Mouse (Mus musculus) layer of hippocampus, adult 9-10 months (tissue): Measurements from ENCODE around the gene Wasf3.
"Not testable (repeated sequence)": the region's sequence is repeated elsewhere in the genome, so short reads cannot be mapped to it uniquely, and the experiment has no call there.

ENCODE experiments used
- DNase-seq: peaks from one replicate; pipeline ENCODE4 v3.0.0; 2022; ENCODE audit warnings: low spot score

Gene Wasf3

DNA sequence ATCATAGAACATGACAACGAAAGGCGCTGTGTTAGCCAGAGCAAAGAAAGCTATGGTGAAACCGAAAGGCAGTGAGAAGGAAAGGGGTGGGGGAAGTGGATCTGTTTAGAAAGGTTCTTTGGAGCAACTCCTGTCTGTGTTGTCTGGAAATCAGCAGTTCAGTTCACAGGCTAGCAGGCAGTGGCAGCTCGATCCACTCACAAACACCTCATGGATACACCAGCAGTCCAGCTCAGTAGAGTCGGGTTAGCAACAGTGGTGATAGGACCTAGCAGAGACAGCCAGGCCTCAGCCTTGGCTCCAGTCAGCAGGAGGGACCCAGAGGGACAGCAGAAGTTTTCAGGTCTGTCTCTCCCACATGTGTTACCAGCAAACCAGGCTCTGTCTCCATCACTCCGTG lies 16.2 kb downstream of the Wasf3 start:
- not testable (repeated sequence) for DNase-seq

DNA sequence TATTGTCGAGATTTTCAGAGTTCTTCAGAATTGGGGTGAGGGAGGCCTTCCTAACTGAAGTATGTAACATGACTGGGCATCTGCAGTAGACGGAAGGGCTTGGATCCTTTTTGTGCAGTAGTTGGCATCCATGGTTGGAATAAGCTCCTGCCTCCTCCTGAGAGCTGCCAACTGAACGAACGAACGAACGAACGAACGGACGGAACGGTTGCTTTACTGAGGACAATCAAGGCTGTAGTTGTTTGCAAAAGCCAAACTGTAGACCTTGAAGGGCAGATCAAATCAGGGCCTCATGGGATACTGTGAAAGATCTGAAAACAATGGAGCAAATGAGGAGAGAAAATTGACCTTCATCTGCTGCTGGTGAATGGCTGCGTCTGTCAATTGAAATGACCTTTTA lies 17.5 kb downstream of the Wasf3 start:
- no peak for DNase-seq

DNA sequence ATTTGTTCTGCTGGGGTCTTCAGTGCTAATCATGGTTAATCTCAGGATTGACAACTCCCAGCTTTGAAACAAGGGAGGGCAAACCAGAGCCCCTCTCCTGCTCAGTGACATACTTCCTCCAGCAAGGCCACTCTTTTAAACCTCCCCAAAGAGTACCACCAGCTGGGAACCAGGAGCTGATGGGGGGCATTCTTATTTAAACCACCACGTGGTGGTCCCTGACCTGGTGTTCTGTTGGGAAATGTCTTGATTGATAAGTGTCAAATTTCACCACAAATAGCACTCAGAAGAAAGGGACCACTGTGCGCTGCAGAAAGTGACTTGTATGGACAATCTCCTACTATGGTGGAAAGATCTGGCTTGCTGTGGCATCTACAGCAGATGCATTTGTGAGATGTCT lies 19.1 kb downstream of the Wasf3 start:
- DNase-seq = no peak

DNA sequence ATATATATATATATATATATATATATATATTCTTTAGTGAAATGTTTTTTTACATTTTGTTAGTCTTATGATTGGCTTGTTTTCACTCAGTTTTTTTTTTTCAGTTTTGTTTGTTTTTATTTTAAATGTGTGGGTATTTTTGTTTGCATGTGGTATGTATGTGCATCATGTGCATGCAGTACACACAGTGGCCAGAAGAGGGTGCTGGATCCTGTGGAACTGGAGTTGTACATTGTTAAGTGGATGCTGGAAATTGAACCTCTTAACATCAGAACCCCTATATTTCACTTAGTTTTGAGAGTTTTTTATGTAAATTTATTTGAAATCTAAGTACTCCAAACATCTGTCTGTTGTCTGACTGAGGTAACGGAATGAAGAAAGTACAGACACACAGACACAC lies 21.3 kb downstream of the Wasf3 start:
- no peak for DNase-seq

DNA sequence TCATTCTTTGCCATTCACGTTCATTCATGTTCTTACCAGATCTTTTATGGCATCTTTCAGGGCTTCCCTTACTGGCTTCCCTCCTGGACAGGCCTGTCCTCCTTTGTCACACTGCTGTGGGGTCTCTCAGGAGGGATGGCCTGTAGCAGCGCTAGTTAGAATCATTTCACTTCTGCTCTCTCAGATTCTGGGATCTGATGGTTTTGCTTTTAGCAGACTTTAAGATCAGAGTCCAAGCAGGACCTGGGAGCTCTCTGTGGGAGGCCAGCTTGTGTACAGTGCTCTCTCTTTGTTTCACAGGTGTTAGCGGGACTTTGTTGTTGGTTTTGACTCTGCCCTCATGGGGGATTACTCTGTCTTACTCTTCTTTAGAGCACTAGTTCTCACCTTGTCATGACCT lies 23.0 kb downstream of the Wasf3 start:
- no peak for DNase-seq

DNA sequence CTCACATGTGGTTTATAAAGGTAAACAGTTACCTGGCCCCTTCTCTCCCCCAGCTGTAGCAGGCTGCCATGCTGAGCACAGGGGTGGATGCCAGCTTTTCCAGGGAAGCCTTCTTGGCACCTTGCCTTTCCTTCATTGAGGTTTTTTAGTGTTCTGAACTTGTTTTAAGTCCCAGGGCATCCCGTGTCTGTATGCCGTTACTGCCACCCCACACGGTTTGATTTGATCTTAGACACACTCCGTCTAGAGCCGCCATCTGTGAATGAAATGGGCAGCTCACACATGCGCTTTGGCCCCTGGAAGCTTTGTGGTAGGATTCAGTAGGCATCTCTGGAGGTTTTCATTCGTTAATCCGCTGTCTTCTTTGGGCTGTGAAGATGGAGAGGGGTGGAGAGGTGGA lies 23.8 kb downstream of the Wasf3 start:
- no peak for DNase-seq

DNA sequence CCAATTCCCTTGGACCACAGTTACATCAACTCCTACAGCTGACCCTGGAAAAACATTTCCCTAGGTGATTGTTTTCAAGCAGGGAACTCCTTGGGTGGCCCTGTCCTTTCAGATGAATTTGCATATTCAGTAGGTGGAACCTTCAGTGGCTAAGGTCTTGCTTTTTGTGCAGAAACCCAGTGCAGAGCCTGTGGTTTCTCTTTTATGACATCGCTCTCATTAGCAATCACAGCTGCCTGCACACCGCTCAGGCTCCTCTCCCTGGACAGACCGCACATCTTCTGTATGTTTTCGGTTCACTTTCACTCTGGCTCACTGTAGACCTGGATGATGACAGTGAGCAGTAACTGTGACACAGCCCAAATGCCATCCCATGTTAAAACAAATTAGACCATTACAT lies 26.0 kb downstream of the Wasf3 start:
- DNase-seq = no peak

DNA sequence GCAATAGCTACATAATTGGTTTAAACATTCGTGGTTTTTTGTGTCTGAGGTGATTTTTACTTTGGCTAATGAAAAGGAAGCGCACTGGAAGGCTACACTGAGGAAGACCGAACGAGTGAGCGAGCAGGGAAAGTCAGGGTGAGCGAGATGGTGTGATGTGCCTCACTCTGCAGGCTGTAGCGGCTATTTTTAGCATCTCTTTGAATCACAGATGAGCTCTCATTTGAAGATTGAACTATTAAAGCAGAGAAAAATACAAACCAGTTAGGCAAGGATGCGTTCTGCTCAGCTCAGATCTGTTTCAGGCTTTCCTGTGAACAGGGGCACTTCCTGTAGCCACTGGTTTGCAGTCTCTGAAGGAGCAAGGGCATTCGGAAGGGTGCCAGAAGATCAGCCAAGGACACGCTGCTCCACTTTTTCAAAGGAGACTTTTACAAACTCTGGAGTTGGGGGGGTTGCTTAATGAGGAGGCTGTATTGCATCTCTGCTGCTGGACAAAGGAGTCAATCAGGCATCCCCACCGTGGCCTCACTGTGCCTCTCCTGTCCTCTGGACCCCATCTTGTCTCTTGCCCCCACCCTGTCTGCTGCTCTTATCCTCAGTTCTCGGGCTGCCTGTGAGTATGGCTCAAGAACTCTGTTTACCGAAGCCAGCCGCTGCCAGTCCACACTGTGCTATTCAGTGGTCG lies 28.1 kb downstream of the Wasf3 start:
- DNase-seq = no peak

DNA sequence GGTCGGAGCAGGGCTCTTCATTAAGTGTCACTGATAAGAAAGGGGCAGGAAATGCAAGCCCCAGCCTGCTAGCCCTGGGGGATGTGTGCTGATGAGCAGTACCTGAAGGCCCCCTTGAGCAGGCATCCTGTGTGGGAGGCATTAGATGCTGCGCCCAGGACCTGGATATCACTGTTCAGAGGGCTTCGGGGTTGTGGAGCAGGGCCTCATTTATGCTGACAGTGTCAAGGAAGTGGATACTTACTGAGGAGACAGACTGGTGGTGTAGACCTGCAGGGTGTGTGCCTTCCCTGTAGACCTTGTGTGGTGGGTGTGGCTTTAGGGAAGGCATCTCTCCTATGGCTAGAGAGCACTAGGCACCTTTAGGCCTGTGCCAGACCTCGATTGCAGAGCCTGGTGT lies 29.8 kb downstream of the Wasf3 start:
- DNase-seq = no peak

DNA sequence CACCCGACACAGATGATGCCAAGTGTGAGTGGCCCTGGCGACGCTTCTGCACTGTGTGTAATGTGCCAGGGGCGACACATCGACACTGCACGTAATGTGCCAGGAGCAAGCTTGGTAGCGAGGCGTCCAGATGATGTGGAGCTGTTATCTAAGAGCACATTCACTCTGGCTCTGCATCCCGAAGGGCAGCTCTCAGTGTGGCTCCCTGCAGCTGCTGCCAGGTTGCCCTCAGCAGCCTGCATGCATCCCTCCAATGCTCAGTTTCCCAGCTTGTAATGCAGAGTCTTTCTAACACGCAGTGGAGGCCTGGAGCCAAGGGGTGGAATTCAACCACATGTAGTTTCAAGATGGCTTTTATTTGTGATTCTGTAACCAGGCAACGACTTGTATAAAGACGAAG lies 30.4 kb downstream of the Wasf3 start:
- peak; percentile 58 for DNase-seq

DNA sequence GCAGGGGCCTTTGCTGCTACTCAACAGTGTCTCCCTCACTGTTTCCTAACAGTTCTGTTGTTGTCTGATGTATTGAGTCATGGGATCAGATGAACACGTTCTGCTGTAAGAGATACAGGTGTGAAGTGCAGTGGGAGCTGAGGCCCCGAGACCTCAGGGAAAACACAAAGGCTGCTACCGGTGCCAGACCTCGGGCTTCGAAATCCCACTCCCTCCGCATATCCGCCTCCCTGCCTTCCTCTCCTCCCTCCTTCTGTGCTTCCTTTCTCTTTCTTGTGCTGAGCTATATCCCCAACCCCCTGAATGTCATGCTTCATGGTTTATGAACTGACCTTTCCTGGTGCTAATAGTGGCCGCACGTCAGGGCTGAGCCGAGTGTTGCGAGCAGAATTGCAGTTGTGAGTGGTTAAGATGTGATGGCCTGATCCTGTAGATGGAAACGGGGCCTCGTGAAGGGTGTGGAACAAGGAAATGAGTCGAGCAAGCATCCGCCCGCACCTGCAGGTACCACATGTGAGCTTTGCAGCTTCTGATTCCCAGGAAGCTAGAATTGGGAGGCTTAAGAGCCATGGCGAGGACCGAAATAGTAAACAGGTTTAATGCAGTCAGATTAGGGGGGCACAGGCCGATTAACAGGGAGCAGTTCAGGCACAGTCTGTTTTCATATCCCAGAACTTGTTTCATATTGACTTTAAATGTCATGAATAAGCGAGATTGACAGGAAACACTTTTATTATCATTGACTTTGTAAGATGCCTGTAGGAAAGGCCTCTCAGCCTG lies 31.7 kb downstream of the Wasf3 start:
- DNase-seq = no peak

DNA sequence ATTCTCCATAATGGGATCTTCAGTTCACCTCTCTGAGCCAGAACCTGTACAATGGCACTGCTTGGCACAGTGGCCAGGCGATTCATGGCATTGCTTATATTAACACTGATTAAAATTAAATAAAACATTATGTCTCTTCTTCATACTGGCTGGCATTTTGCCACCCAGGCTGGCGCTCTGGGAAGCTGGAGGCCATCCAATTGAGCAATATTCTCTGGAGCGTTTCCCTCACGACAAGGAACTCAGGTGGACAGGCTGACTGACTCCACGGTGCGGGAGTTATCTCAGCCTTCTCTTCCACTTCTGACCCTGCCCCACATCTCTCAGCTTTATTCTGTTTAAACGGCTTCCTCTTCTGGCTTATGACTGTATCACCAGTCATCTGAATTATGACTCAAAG lies 33.3 kb downstream of the Wasf3 start:
- no peak for DNase-seq

DNA sequence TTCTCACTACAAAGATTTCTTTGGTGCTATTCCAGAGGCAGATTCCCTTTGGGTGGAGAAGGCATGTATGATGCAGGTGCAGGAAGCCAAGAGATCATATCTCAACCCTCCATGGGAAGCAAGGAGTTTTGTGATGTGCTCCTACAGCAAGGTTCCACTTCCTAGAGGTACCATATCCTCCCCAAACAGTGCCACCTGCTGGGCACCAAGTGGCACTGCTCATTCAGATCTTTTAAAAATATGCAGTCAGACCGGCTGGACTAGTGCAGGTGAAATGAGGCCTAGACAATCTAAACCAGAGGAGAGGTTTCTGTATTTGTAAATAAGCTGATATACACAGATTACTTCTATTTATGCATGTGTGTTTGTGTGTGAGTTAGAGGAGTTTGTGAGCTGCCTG lies 35.3 kb downstream of the Wasf3 start:
- DNase-seq = no peak

DNA sequence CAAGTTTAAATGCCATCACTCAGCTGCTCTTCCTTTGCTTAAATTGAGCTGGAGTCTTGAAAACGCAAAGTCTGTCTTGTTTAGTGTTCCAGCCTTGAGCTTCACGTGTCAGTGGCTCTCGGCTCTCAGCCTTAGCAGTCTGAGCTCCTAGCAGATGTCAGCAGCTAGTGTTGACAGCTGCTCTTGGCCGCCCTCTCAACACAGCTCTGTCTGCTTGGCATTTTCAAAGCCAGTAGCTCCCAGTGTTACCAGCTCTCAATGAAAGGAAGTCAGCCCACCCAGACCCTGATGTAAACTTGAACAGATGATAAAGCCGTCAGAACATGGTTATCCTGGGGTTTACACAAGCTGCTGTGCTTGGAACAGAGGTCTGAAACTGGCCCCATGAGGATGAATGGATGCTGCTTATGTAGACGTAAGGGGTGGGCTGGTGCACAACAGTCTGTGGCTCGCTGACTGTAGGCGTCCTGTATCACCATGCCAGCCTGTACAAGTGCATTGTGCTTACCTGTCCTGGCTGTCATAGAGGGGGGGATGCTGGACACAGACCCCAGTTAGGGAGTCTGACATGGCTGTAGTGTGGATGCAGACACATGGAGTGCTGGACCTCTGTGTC lies 40.0 kb downstream of the Wasf3 start:
- DNase-seq = no peak

DNA sequence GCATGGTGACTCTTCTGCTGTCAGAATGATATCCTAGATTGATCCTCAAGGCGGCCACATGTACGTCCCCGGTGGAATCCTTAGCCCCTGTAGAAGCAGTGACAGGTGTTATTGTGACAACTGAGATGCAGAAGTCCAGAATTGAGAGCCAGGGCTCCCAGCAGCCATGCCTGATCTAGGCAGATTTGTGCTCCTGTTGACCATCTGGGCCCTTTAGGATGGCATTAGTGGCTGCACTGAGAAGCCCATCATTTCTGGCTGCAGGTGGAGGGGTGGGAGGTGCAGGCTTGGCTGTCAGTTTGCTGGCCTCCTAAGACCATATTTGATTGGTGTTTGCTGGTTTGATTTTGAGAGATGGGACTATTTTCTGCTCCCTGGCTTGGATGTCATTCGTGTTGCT lies 40.9 kb downstream of the Wasf3 start:
- DNase-seq = no peak

DNA sequence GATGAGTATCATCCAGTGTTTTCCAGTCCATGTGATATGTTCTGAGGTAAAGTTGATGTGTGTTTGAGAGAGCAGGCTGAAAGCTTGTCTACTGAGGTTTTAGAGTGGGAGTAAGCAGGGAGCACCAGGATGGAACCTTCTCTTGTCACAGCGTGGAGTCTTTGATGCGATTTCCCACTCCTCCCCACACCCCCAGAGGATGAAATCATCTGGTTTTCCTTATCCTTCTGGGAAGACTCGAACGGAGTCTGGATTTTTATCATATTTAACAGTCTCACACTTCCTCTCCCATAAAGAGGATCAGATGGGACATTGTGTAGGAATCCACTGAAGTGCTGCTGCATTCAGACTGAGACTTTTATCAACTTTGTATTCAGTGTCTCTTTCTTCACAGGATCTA lies 43.3 kb downstream of the Wasf3 start:
- no peak for DNase-seq

DNA sequence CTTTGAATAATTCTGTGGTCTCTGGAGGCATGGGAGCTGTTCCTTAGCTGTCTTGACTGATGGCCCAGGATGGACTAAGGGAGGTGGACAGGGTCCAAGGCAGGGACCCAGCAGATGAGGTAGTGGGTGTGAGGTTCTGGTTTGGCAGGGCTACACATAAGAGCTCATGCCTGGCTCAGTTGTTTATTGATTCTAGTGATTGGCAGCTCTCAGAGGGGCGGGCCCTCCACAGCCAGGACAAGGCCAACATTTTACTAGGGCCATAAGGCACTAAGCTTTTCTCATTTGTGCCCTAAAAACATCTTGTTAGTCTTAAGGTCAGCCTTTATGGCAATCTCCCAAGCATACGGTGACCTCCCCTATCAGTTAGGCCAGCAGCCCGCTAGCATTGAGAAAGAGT lies 47.0 kb downstream of the Wasf3 start:
- DNase-seq = no peak

DNA sequence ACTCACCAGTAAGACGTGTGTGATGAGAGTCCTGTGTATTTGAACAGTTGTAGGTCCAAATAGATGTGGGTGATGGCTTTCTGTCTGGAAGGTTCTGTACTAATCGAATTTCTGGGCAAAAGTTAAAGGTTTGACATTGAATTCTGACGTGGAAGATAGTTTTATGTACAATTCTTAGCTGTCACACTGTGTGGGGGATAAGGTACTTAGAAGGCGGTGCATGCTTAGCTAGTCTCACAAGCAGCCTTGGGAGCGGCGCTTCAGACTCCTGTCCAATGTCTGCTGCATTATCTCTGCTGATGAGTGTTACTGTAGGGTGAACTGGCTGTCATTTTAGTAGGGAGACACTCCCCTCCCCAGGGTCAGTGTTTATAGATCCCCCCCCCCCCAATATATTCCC lies 47.7 kb downstream of the Wasf3 start:
- DNase-seq = no peak

DNA sequence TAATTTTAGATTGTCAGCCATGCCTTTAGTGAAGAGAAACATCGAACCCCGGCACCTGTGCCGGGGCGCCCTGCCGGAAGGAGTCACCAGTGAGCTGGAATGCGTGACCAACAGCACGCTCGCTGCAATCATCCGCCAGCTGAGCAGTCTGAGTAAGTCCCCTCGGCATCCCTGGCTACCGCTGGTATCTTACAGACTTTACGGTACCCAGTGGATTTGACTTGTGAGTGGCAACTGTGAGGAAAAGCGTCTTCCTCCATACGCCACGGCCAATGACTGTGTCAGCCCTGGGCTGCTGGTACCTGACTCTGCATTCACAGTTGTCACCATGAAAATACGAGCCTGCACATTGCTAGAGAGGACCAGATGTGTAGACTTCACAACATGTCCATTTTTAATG lies 50.5 kb downstream of the Wasf3 start:
- DNase-seq = no peak

DNA sequence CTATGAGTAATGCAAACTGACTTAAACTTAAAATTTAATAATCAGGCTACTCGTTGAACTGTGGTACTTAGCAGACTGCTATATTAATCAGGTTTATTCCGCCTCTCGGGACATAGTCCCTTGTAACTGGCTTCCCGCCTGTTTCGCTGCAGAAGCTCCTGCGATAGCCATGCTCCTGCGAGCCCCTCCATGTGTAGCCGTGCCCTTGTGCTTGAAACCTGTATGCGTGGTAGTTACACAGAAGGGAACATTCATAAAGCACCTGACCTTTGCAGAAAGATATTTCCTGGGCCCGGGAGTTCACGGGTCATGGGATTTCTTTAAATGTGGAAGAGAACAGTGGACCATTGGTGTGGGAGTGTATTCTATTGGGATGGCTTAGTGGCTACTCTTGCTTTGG lies 52.0 kb downstream of the Wasf3 start:
- DNase-seq = no peak

DNA sequence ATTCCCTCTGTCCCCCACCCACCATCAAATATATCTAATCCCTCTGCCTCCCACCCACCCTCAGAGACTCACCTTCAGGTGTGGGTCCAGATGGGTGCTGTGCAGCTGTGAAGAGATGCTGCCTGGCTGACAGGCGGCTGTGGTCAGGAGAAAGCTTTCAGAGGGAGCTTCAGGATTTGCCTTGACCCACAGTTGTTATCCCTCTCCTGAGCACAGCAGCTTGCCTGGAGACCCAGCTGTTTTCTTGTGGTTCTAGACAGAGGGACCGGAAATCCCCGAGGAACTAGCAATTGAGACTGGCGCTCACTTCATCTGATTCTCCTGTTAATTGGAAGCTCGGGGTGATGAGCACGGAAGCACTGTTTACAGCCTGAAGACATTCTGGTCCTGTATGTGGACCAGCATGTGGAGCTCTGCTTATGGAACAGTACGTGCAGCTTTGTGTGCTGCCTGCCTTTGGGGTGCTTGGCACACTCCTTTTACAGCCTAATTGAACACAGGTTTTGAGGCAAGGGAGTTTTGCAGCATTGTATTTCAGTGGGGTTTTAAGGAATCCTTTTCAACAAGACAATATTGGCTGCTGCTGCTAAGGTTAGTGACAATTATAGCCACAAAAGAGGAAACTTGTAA lies 54.5 kb downstream of the Wasf3 start:
- DNase-seq = no peak

DNA sequence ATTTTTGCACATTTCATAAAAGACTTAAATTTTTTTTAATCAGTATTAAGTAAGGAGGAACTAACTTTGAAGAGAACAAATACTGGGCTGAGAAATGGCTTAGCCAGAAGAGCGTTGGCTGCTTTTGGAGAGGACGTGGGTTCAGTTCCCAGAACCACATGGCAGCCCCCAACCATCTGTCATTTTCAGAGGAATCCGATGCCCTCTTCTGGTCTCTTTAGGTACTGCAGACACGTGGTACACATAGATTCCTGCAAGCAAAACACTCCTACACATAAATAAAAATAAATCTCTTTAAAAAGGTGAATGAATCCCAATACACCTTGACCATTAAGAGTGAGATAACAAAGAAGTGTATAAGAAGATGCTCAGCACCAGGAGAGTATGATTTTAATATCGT lies 55.5 kb downstream of the Wasf3 start:
- DNase-seq = no peak

DNA sequence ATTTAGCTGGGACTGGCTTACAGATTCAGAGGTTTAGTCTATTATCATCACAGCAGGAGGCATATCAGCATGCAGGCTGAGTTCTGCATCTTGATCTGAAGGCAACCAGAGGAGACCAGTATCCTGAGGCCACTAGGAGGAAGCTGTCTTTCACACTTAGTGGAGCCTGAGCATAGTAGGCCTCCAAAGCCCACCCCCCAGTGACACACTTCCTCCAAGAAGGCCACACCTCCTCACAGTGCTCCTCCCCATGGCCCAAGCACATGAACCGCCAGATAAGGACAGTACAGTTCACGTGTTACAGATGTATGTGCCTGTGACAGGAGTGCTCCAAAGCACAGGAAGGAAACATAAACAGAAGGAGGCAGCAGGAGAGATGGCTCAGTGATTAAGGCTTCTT lies 58.0 kb downstream of the Wasf3 start:
- DNase-seq = no peak
